Mouse (Mus musculus) heart, postnatal 0 days (tissue): ENCODE data around the gene Gm49661.

Experiments used
- CTCF ChIP-seq: IDR thresholded peaks from 2 replicates; pipeline ENCODE4 v1.5.1; 2016; ENCODE audit warnings: antibody characterized with exemption, control low read depth, low read depth
- EP300 ChIP-seq: IDR thresholded peaks from 2 replicates; pipeline ENCODE4 v1.6.1; 2016; ENCODE audit warnings: antibody characterized with exemption, low read depth

- TF ChIP-seq CTCF (no peak), EP300 (no peak)
Observed at GRCm38 (mm10) chr8:84943699-84944098, 25.5 kb downstream of the Gm49661 start.
